Mouse (Mus musculus) G1E (cell line): ENCODE measurements at regions not wholly inside any gene's neighbourhood (a gene's known extent, or its start where the extent isn't known, plus 50 kb on each side); places are given as distances from the start of the nearest gene placed in this dataset.

ENCODE experiments used
- CTCF ChIP-seq: IDR thresholded peaks from 2 replicates; pipeline ENCODE4 v1.5.1; 2012; ENCODE audit warnings: low read depth, low read length, inconsistent platforms, mixed read lengths
- GATA1 ChIP-seq: IDR thresholded peaks from 2 replicates; pipeline ENCODE4 v1.6.1; 2012; ENCODE audit warnings: borderline replicate concordance, low read length, inconsistent platforms, mixed read lengths
- GATA2 ChIP-seq: IDR thresholded peaks from 2 replicates; pipeline ENCODE4 v1.6.1; 2012; ENCODE audit warnings: low read depth, low read length, inconsistent platforms, borderline replicate concordance
- POLR2AphosphoS5 ChIP-seq: IDR thresholded peaks from 2 replicates; pipeline ENCODE4 v1.6.1; 2012; ENCODE audit warnings: low read depth, low read length, inconsistent platforms; ENCODE audit not compliant: insufficient replicate concordance
- TAL1 ChIP-seq: conservative IDR thresholded peaks from 2 replicates; pipeline ENCODE4 v1.6.1; 2012; ENCODE audit warnings: low read depth, low read length, inconsistent platforms, mixed read lengths

GRCm38 (mm10) chr7:133484430-133484841, 117.5 kb downstream of the Tex36 start:
- TF ChIP-seq CTCF, result no peak
- no peak for TF ChIP-seq GATA2
- no peak for TF ChIP-seq GATA1
- TF ChIP-seq TAL1, result no peak
- no peak for TF ChIP-seq POLR2AphosphoS5
